Mouse (Mus musculus) colon, adult 2 months (tissue): Measurements from ENCODE around the gene Olfr961. TPM values are rescaled to one million over a fixed set of nuclear protein-coding genes. Genes with fewer than 3 reads are reported as not detected.

Experiments
- polyA plus RNA-seq: library from polyadenylated mRNA; depleted of rRNA; stranded (reverse); fragments of >200 nt; gene quantifications from 2 replicates; pipeline ENCODE4 v1.2.3, GENCODE M21; 2012; rRNA removed

Gene Olfr961
- polyA plus RNA-seq: not detected in 2 replicates

GRCm38 (mm10) chr9:39644785-39645184, at the start of gene Olfr961:
Gene Olfr961, plus strand, starts transcription at chr9:39645085.

GRCm38 (mm10) chr9:39603999-39604453, 40.9 kb upstream of the Olfr961 start, which contains the start of gene AW551984:
Gene AW551984, minus strand, starts transcription at chr9:39604403.

GRCm38 (mm10) chr9:39610355-39610754, 34.5 kb upstream of the Olfr961 start, which contains the start of gene Olfr148:
Gene Olfr148, plus strand, starts transcription at chr9:39610655.

GRCm38 (mm10) chr9:39621073-39621472, 23.8 kb upstream of the Olfr961 start, which contains the start of gene Olfr960:
Gene Olfr960, plus strand, starts transcription at chr9:39621373.

GRCm38 (mm10) chr9:39666905-39667304, 22.0 kb downstream of the Olfr961 start, which contains the start of gene Olfr963:
Gene Olfr963, plus strand, starts transcription at chr9:39667205.

Other genes starting within 250 kb of the Olfr961 start
- not detected in 2 replicates for gene Olfr952, start 217.9 kb upstream of the Olfr961 start, polyA plus RNA-seq
- not detected in 2 replicates for gene Olfr954, start 188.4 kb upstream of the Olfr961 start, polyA plus RNA-seq
- gene Olfr955, start 173.1 kb upstream of the Olfr961 start, polyA plus RNA-seq: not detected in 2 replicates
- gene Olfr44, start 151.1 kb upstream of the Olfr961 start, polyA plus RNA-seq: not detected in 2 replicates
- not detected in 2 replicates for gene Olfr957, start 129.3 kb upstream of the Olfr961 start, polyA plus RNA-seq
- not detected in 2 replicates for gene Olfr958, start 91.0 kb upstream of the Olfr961 start, polyA plus RNA-seq
- not detected in 2 replicates for gene Olfr959, start 69.5 kb upstream of the Olfr961 start, polyA plus RNA-seq
- gene AW551984, start 40.7 kb upstream of the Olfr961 start, polyA plus RNA-seq: 3.6 and 6.4 TPM in 2 replicates
- not detected in 2 replicates for gene Olfr148, start 34.4 kb upstream of the Olfr961 start, polyA plus RNA-seq
- not detected in 2 replicates for gene Olfr960, start 23.7 kb upstream of the Olfr961 start, polyA plus RNA-seq
- gene Olfr963, start 22.1 kb downstream of the Olfr961 start, polyA plus RNA-seq: not detected in 2 replicates
- gene Olfr149, start 62.0 kb downstream of the Olfr961 start, polyA plus RNA-seq: not detected in 2 replicates
- gene Olfr965, start 66.3 kb downstream of the Olfr961 start, polyA plus RNA-seq: not detected in 2 replicates
- not detected in 2 replicates for gene Olfr150, start 85.9 kb downstream of the Olfr961 start, polyA plus RNA-seq
- not detected in 2 replicates for gene Olfr967, start 101.2 kb downstream of the Olfr961 start, polyA plus RNA-seq
- not detected in 2 replicates for gene Olfr968, start 138.2 kb downstream of the Olfr961 start, polyA plus RNA-seq
- not detected in 2 replicates for gene Olfr969, start 145.9 kb downstream of the Olfr961 start, polyA plus RNA-seq
- gene Olfr970, start 163.8 kb downstream of the Olfr961 start, polyA plus RNA-seq: not detected in 2 replicates
- gene Olfr971, start 191.8 kb downstream of the Olfr961 start, polyA plus RNA-seq: not detected in 2 replicates
- gene Olfr972, start 221.3 kb downstream of the Olfr961 start, polyA plus RNA-seq: not detected in 2 replicates